In the genomic region with DNA sequence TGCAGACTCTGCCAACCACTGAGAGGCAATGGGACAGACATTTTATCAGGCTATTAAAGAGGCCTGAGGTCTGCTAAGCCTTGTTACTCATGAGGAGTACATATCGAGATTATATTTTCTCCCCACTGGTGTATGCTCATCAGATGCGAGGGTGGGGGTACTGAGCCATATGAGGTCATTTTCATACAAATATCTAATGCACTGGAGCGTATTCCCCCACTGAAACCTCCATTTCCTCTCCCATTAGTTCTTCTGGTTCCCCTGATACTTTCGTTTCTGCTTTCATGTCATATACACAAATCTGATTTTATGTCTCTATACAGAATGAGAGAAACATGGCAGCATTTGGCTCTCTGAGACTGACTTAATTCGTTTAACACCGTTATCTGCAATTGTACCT, we compare ENCODE assay signal across 26 mouse cellular contexts.
DNase-seq lines count a peak whose midpoint lies in the region; ATAC-seq lines count a peak whose summit lies in the region.
"Had no signal": no experiment of that assay in that cellular context is flagged by ENCODE, and none has a peak within 500 bp of the region (broad histone marks: within the 10 kb centered on the region; RNA-seq: fewer than 3 reads in every experiment).

No protein-coding gene starts in this region.

- H3K9ac ChIP-seq in midbrain, embryonic 15.5 days, result no peak overlapping the region
- H3K9ac ChIP-seq: embryonic facial prominence, embryonic 12.5 days; forebrain, embryonic 13.5 days; heart, embryonic 15.5 days; limb, embryonic 15.5 days; liver, embryonic 15.5 days had no signal

- H3K27me3 ChIP-seq in midbrain, embryonic 15.5 days (replicated peaks), result no peaks in the 10 kb centered on the region
- H3K27me3 ChIP-seq: embryonic facial prominence, embryonic 12.5 days; forebrain, embryonic 13.5 days; heart, embryonic 15.5 days; limb, embryonic 15.5 days; liver, embryonic 15.5 days had no signal

- H3K36me3 ChIP-seq in midbrain, embryonic 15.5 days (replicated peaks), result no peaks in the 10 kb centered on the region
- H3K36me3 ChIP-seq: embryonic facial prominence, embryonic 12.5 days; heart, embryonic 15.5 days; limb, embryonic 15.5 days; liver, embryonic 15.5 days; midbrain, embryonic 10.5 days had no signal

- H3K4me3 ChIP-seq in brown adipose tissue, adult 24 weeks (ENCODE audit: insufficient read depth, low read depth, low read length), result no peak overlapping the region
- no peak overlapping the region for H3K4me3 ChIP-seq in midbrain, embryonic 15.5 days
- H3K4me3 ChIP-seq: embryonic facial prominence, embryonic 12.5 days; erythroblast, embryonic 14.5 days; forebrain, embryonic 13.5 days; heart, embryonic 15.5 days; layer of hippocampus, adult 2 months; limb, embryonic 15.5 days; liver, embryonic 15.5 days; midbrain, embryonic 10.5 days; myocyte had no signal

- ATAC-seq in monocyte, adult 5-6 weeks (replicated peaks; ENCODE audit: insufficient number of reproducible peaks, low FRiP score, low TSS enrichment, poor library complexity, severe bottlenecking), result peak; percentile 53; the same call in 1 of the 2 replicates
- ATAC-seq in midbrain, embryonic 15.5 days (replicated peaks), result no peak
- ATAC-seq: forebrain, embryonic 13.5 days; hindbrain, postnatal 0 days; lung, postnatal 0 days had no signal

- H3K4me2 ChIP-seq in midbrain, embryonic 15.5 days, result no peak overlapping the region
- H3K4me2 ChIP-seq: embryonic facial prominence, embryonic 12.5 days; forebrain, embryonic 13.5 days; heart, embryonic 15.5 days; limb, embryonic 15.5 days; liver, embryonic 15.5 days had no signal

- no peaks in the 10 kb centered on the region for H3K4me1 ChIP-seq in brown adipose tissue, adult 24 weeks (ENCODE audit: control insufficient read depth, insufficient read depth, insufficient read length, low read length)
- no peaks in the 10 kb centered on the region for H3K4me1 ChIP-seq in midbrain, embryonic 15.5 days
- H3K4me1 ChIP-seq: embryonic facial prominence, embryonic 12.5 days; forebrain, embryonic 13.5 days; limb, embryonic 15.5 days; liver, embryonic 15.5 days; midbrain, embryonic 10.5 days had no signal

- no peaks in the 10 kb centered on the region for H3K9me3 ChIP-seq in midbrain, embryonic 15.5 days
- H3K9me3 ChIP-seq: embryonic facial prominence, embryonic 12.5 days; forebrain, embryonic 13.5 days; heart, embryonic 15.5 days; limb, embryonic 15.5 days; liver, embryonic 15.5 days; midbrain, embryonic 10.5 days had no signal

- peak overlapping the region; percentile 37; the same call in 1 of the 2 replicates for H3K27ac ChIP-seq in brown adipose tissue, adult 24 weeks (replicated peaks; ENCODE audit: low read depth, low read length)
- no peak overlapping the region for H3K27ac ChIP-seq in midbrain, embryonic 15.5 days
- H3K27ac ChIP-seq: embryonic facial prominence, embryonic 12.5 days; forebrain, embryonic 13.5 days; heart, embryonic 15.5 days; hindbrain, postnatal 0 days; layer of hippocampus, adult 2 months; limb, embryonic 15.5 days; liver, embryonic 15.5 days; midbrain, embryonic 10.5 days had no signal

- 88% methylated on average over 6 of the region's 6 CpGs for WGBS in midbrain, embryonic 15.5 days

- DNase-seq in lung, postnatal 36 days, result peak; percentile 40
- no peak for DNase-seq in lung, postnatal 10 days
- no peak for DNase-seq in adrenal gland, adult (ENCODE audit: inconsistent age in 2 of 2, low spot score in 1 of 2)
- DNase-seq in cerebellum, adult 9-10 months, result no peak
- DNase-seq: adrenal gland, postnatal 14 days; cerebellum, adult 8-10 months; gastrocnemius, postnatal 10 days; heart, postnatal 4 days; kidney, adult 11 months; kidney, postnatal 14 days; layer of hippocampus, postnatal 36 days; thymus, postnatal 4 days had no signal
